Mouse (Mus musculus) midbrain, embryonic 15.5 days (tissue): ENCODE results near the gene Pole3. TPM values are rescaled to one million over a fixed set of nuclear protein-coding genes. Genes with fewer than 3 reads are reported as not detected.

ENCODE experiments used
- ATAC-seq: fragments of 200-750 bp; cut with Nextera tagmentation; replicated peaks from 2 replicates; pipeline ENCODE4 v1.8.0; 2017; ENCODE audit warnings: moderate TSS enrichment
- H3K27ac ChIP-seq: fragments of 300-500 bp; sonication (generic); 2 replicates; pipeline ENCODE4 v1.5.1; 2015; ENCODE audit warnings: mild to moderate bottlenecking, inconsistent platforms
- H3K27me3 ChIP-seq: fragments of 300-500 bp; sonication (generic); replicated peaks from 2 replicates; pipeline ENCODE4 v1.6.1; 2015; ENCODE audit warnings: inconsistent platforms
- H3K36me3 ChIP-seq: fragments of 300-500 bp; sonication (generic); replicated peaks from 2 replicates; pipeline ENCODE4 v1.6.1; 2015; ENCODE audit warnings: inconsistent platforms
- H3K4me1 ChIP-seq: fragments of 300-500 bp; sonication (generic); 2 replicates; pipeline ENCODE4 v1.6.1; 2015; ENCODE audit warnings: inconsistent platforms
- H3K4me2 ChIP-seq: fragments of 300-500 bp; sonication (generic); 2 replicates; pipeline ENCODE4 v1.6.1; 2015; ENCODE audit warnings: inconsistent platforms, mild to moderate bottlenecking, moderate library complexity
- H3K4me3 ChIP-seq: fragments of 300-500 bp; sonication (generic); 2 replicates; pipeline ENCODE4 v1.5.1; 2015; ENCODE audit warnings: mild to moderate bottlenecking, inconsistent platforms
- H3K9ac ChIP-seq: fragments of 300-500 bp; sonication (generic); 2 replicates; pipeline ENCODE4 v1.6.1; 2015; ENCODE audit warnings: mild to moderate bottlenecking, inconsistent platforms
- H3K9me3 ChIP-seq: fragments of 300-500 bp; sonication (generic); 2 replicates; pipeline ENCODE4 v1.6.1; 2016; ENCODE audit warnings: inconsistent platforms
- WGBS: fragments of 180-500 bp; shearing (Covaris S2); methylation state at CpG from one replicate; pipeline ENCODE4 v1.1.7; 2015; ENCODE audit warnings: mixed read lengths; 5-methylcytosine and 5-hydroxymethylcytosine counted together
- polyA plus RNA-seq: library from polyadenylated mRNA; unstranded; fragments of >200 nt; fragmentation: Nextera tagmentation; extraction: Ambion mirVana; gene quantifications from 2 replicates; pipeline ENCODE4 v1.2.1, GENCODE M21; 2015

The Pole3 gene
- polyA plus RNA-seq = 58.9 and 62.2 TPM in 2 replicates

- WGBS = under 1% methylated on average over 59 of the region's 59 CpGs
Measured at GRCm38 (mm10) chr4:62524651-62525488, at the start of gene Pole3, which contains the start of gene 4933430I17Rik. Gene Pole3, minus strand, starts transcription at chr4:62525068. Gene 4933430I17Rik, plus strand, starts transcription at chr4:62525369.

DNA sequence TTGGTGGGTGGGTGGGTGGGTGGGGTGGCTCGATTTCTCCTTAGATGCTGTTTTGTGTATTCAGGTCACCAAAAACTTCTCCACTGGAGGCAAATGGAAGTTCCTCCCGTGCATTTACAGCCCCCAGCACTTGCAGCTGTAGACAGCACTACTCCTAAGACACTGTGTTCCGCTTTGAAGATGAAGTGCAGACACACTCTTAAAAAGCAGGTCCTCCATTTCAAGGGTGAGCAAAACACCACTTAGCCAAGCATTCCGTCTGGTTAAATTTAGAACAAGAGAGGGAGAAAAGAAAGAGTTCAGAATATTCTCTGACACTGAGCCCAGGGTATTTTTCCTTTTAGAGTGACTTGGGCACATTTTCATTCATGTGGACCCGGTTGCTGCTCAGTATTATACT, 45.2 kb upstream of the Pole3 start:
- H3K4me1 ChIP-seq = no peaks in the 10 kb centered on the region
- no peak for ATAC-seq
- no peaks in the 10 kb centered on the region for H3K27me3 ChIP-seq
- no peak overlapping the region for H3K27ac ChIP-seq
- H3K9ac ChIP-seq = no peak overlapping the region
- H3K4me2 ChIP-seq = no peak overlapping the region
- no peaks in the 10 kb centered on the region for H3K36me3 ChIP-seq
- H3K4me3 ChIP-seq = no peak overlapping the region
- 80% methylated on average over 5 of the region's 5 CpGs for WGBS
- no peaks in the 10 kb centered on the region for H3K9me3 ChIP-seq

More at GRCm38 (mm10) chr4:62524651-62525488, at the start of gene Pole3, which contains the start of gene 4933430I17Rik:
- no peaks in the 10 kb centered on the region for H3K27me3 ChIP-seq
- H3K27ac ChIP-seq = peak within 1 kb of the TSS; percentile 98
- H3K4me3 ChIP-seq = peak within 1 kb of the TSS; percentile 75
- H3K4me1 ChIP-seq = peaks cover 21% of the 10 kb centered on the region
- peak; percentile 99 for ATAC-seq
- no peaks in the 10 kb centered on the region for H3K36me3 ChIP-seq
- H3K4me2 ChIP-seq = peak within 1 kb of the TSS; percentile 93
- H3K9me3 ChIP-seq = no peaks in the 10 kb centered on the region
- H3K9ac ChIP-seq = peak within 1 kb of the TSS; percentile 85

DNA sequence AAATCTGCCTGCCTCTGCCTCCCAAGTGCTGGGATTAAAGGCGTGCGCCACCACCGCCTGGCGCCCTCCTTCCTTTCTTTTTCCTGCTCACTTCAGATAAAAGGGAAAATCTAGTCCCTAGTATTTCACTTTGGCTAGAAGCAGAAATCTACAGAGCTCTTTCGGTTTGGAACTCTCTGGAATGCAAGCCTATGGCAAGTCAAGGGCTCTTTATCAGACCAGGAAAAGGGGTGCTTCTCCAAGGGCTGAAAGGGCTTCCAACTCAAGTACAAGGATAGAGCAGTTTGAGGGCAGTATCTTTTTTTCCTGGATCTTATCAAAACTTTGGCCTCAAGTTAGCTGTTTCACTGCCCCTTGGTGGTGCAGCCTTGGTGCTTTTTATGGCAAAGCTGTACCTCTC, 44.7 kb upstream of the Pole3 start:
- H3K4me3 ChIP-seq = no peak overlapping the region
- no peak for ATAC-seq
- no peaks in the 10 kb centered on the region for H3K36me3 ChIP-seq
- H3K9me3 ChIP-seq = no peaks in the 10 kb centered on the region
- no peak overlapping the region for H3K9ac ChIP-seq
- WGBS = 94% methylated on average over 5 of the region's 5 CpGs
- no peaks in the 10 kb centered on the region for H3K4me1 ChIP-seq
- H3K27me3 ChIP-seq = no peaks in the 10 kb centered on the region
- H3K4me2 ChIP-seq = no peak overlapping the region
- H3K27ac ChIP-seq = no peak overlapping the region

- no peaks in the 10 kb centered on the region for H3K36me3 ChIP-seq
- H3K4me2 ChIP-seq = no peak overlapping the region
- no peak overlapping the region for H3K27ac ChIP-seq
- H3K27me3 ChIP-seq = no peaks in the 10 kb centered on the region
- WGBS = 100% methylated on average over 1 of the region's 1 CpGs
- H3K4me1 ChIP-seq = no peaks in the 10 kb centered on the region
- ATAC-seq = no peak
- no peaks in the 10 kb centered on the region for H3K9me3 ChIP-seq
- H3K9ac ChIP-seq = no peak overlapping the region
- no peak overlapping the region for H3K4me3 ChIP-seq
Measured at GRCm38 (mm10) chr4:62568359-62568758, 43.5 kb upstream of the Pole3 start.

DNA sequence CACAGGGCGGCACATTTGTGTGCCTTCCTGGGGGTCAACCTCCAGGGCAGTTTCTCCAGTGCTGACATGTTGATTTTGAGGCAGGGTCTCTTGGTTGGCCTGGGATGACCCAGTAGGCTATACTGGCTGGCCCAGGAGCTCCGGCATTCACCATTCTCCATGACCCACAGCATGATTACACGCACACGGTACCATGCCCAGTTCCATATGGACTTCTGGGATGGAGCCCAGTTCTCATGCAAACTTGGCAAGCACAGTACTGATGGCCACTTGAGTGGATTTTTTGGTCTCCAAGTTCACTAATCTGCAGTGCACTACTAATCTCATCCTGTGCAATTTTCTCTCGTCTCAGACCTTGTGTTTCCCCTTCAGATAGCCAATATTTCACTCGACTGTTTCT, 42.8 kb upstream of the Pole3 start:
- Histone ChIP-seq H3K4me2 (no peak overlapping the region), H3K4me1 (no peaks in the 10 kb centered on the region), H3K9me3 (no peaks in the 10 kb centered on the region), H3K4me3 (no peak overlapping the region), H3K27ac (no peak overlapping the region), H3K27me3 (no peaks in the 10 kb centered on the region), H3K9ac (no peak overlapping the region), H3K36me3 (no peaks in the 10 kb centered on the region)
- 87% methylated on average over 6 of the region's 6 CpGs for WGBS
- no peak for ATAC-seq

DNA sequence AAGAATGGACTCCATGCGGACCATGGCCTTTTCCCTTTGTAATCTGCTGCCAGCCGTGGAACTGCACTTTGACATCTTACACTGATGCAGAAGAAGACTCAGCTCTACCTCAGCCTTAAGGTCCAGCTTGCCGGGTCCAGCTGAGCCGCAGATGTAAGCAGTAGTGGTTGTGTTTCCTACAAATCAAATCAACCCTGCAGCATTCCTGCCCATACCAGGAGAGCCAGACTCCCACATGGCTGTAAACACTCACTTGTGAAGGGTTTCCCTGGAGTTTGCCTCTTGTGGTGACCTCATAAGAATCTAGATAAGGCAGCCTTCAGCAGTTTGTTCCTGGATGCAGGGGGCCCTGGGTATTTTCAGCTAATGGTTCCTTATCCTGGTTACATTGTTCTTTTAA, 41.7 kb upstream of the Pole3 start:
- no peak overlapping the region for H3K4me3 ChIP-seq
- H3K36me3 ChIP-seq = no peaks in the 10 kb centered on the region
- no peak overlapping the region for H3K27ac ChIP-seq
- 85% methylated on average over 4 of the region's 4 CpGs for WGBS
- H3K9me3 ChIP-seq = no peaks in the 10 kb centered on the region
- H3K9ac ChIP-seq = no peak overlapping the region
- no peak overlapping the region for H3K4me2 ChIP-seq
- ATAC-seq = no peak
- no peaks in the 10 kb centered on the region for H3K27me3 ChIP-seq
- H3K4me1 ChIP-seq = peaks cover 6% of the 10 kb centered on the region

DNA sequence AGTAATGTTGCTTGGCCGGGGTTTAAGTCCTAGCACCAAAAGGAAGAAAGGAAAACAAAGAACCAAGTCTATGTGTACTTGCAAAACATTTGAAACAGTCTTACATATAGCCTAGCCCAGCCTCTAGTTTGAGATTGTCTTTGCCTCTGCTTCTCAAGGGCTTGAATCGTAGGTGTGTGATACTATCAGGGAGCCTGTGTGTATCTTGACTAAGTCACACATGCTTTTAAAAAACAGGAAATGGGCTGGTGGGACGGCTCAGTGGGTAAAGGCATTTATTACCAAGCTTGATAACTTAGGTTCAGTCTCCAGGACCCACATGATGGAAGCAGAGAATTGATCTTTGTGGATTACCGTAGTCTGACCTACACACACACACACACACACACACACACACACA, 37.1 kb upstream of the Pole3 start:
- Histone ChIP-seq H3K36me3 (no peaks in the 10 kb centered on the region), H3K9ac (no peak overlapping the region), H3K9me3 (no peaks in the 10 kb centered on the region), H3K27me3 (no peaks in the 10 kb centered on the region), H3K27ac (no peak overlapping the region), H3K4me1 (peaks cover 8% of the 10 kb centered on the region), H3K4me3 (no peak overlapping the region), H3K4me2 (no peak overlapping the region)
- ATAC-seq = no peak
- 80% methylated on average over 4 of the region's 4 CpGs for WGBS

- Histone ChIP-seq H3K27ac (peak overlapping the region; percentile 46; the same call in 1 of the 2 replicates), H3K27me3 (no peaks in the 10 kb centered on the region), H3K4me1 (peaks cover 8% of the 10 kb centered on the region), H3K9me3 (no peaks in the 10 kb centered on the region), H3K4me3 (no peak overlapping the region), H3K4me2 (no peak overlapping the region), H3K36me3 (no peaks in the 10 kb centered on the region), H3K9ac (peak overlapping the region; percentile 10; the same call in 1 of the 2 replicates)
- ATAC-seq = peak; percentile 51
- 42% methylated on average over 3 of the region's 3 CpGs for WGBS
Measured at GRCm38 (mm10) chr4:62561630-62562001, 36.7 kb upstream of the Pole3 start.

DNA sequence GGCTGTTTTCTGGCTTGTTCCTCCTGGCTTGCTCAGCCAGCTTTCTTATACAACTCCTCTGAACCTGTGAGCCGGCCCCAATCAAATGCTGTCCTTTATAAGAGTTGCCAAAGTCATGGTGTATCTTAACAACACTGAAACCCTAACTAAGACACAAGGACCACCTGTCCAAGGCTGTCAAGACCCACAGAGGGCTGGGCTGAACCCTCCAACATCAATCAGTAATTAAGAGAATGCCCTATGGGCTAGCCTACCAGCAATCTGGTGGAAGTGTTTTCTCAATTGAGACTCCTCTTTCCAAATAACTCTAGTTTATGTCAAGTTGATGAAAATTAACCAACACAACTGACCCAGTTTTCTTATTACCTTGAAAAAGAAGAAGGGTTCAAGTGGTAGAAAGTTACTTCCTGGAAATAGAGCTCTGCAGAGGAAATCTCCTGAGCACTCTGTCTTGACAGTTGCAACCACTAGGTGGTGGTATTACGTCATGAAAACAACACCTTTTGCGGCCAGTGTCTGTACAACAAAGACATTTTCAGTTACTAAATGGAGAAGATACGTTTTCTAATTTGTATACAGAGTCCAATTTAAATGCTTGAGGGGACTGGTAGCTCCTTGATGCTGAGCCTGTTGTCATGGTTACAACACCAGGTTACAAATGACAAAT, 36.2 kb upstream of the Pole3 start:
- Histone ChIP-seq H3K4me1 (peaks cover 8% of the 10 kb centered on the region), H3K27ac (peak overlapping the region; percentile 46; the same call in 1 of the 2 replicates), H3K27me3 (no peaks in the 10 kb centered on the region), H3K36me3 (no peaks in the 10 kb centered on the region), H3K4me2 (no peak overlapping the region), H3K9me3 (no peaks in the 10 kb centered on the region), H3K9ac (peak overlapping the region; percentile 10; the same call in 1 of the 2 replicates), H3K4me3 (no peak overlapping the region)
- peak; percentile 89 for ATAC-seq
- 26% methylated on average over 4 of the region's 4 CpGs for WGBS

DNA sequence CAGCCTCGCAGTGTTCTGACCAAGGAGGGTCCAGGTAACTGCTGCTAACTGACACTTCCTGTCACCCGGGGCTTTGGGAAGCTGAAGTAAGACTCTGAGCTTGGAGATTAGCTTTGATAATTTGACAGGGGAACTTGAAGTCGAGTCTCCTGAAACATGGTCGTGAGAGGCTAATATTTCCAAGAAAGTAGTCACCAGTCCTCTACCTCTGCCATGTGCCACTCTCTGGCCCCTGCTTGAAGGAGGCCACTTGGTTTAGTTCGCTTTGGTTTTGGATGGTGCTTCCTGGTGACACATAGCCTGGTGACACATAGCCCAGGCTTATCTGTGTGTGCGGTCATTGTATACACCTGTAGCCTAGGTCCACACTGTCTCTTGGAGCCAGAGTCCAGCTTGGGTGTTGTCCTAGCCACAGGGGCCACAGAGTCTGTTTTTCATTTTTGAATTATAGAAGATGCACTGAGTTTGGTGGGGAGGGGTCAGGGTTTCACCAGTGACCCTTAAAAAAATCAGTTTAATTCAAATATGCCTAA, 35.0 kb upstream of the Pole3 start, which contains the start of gene Rgs3:
TSS of gene Rgs3 (plus strand) at position 51 of the 533 bp plus-strand sequence.
- Histone ChIP-seq H3K27me3 (no peaks in the 10 kb centered on the region), H3K4me1 (peaks cover 8% of the 10 kb centered on the region), H3K36me3 (no peaks in the 10 kb centered on the region), H3K4me2 (no peak within 1 kb of the TSS), H3K27ac (no peak within 1 kb of the TSS), H3K9me3 (no peaks in the 10 kb centered on the region), H3K4me3 (no peak within 1 kb of the TSS), H3K9ac (no peak within 1 kb of the TSS)
- ATAC-seq = no peak
- 67% methylated on average over 6 of the region's 6 CpGs for WGBS

DNA sequence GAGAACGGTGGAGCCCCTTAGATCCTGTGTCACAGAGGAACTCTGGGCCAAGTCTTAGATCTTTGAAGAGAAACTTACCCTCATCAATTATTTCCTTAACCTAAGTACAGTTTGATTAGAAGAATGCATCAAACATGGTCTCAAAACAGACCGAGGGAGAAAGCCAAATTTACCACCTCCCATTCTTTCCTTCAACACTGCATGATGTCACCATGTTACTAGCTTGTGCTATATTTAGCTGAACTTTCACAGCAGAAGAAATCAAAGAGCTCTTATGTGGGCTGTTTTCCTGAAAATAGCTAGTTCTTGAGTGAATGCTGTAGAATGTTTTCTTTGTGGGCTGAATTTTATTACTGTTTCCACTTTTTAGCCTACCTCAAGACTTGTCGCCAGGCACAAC, 32.6 kb upstream of the Pole3 start:
- H3K4me3 ChIP-seq = no peak overlapping the region
- no peak for ATAC-seq
- H3K9me3 ChIP-seq = no peaks in the 10 kb centered on the region
- H3K9ac ChIP-seq = no peak overlapping the region
- peaks cover 8% of the 10 kb centered on the region for H3K4me1 ChIP-seq
- H3K27ac ChIP-seq = no peak overlapping the region
- H3K4me2 ChIP-seq = no peak overlapping the region
- no peaks in the 10 kb centered on the region for H3K27me3 ChIP-seq
- WGBS = 72% methylated on average over 3 of the region's 3 CpGs
- no peaks in the 10 kb centered on the region for H3K36me3 ChIP-seq

DNA sequence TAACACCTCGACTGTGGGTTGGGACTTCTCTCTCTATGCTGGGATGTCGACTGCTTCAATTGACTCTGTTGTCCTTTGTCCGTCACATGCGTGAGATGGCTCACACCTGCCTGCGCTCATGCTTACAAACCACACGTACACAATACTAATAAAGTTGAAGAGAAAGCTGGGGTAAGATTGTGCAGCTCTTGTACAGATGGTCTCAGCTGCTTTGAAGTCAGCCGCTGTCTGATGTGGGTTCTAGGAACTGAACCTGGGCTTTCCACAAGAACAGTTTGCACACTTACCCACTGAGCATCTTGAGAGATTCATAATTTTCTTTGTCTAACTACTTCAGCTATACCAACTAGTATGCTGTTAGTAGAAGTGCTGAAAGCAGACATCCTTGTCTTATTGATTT, 27.1 kb upstream of the Pole3 start:
- Histone ChIP-seq H3K9ac (no peak overlapping the region), H3K36me3 (no peaks in the 10 kb centered on the region), H3K27ac (no peak overlapping the region), H3K4me2 (no peak overlapping the region), H3K4me3 (no peak overlapping the region), H3K27me3 (no peaks in the 10 kb centered on the region), H3K4me1 (no peaks in the 10 kb centered on the region), H3K9me3 (no peaks in the 10 kb centered on the region)
- 87% methylated on average over 7 of the region's 7 CpGs for WGBS
- no peak for ATAC-seq
